ENCODE assay signal across 11 mouse cellular contexts in the genomic region with DNA sequence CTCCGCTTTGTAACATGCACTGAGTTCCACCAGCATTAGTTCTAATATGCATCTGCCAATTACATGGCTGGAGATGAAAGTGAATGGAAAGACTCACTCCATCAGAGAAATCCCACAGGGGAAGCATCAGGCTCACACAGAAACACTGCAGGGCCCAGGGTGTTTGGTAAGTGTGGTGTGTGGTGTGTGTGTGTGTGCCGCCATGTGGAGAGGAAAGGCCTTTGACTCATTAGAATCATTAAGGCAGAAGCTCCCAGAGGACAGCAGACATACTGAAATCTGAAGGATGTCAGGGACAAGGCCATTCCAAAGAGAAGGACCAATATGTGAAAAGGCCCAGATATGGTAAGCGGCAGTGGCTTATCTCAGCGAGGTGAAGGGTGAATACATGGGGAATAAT.
"Had no signal": no experiment of that assay in that cellular context is flagged by ENCODE, and none has a peak within 500 bp of the region (broad histone marks: within the 10 kb centered on the region; RNA-seq: fewer than 3 reads in every experiment).

No protein-coding gene starts in this region.

- H3K4me3 ChIP-seq: kidney, embryonic 15.5 days; limb, embryonic 10.5 days; liver, embryonic 15.5 days had no signal

- H3K36me3 ChIP-seq: limb, embryonic 10.5 days had no signal

- H3K27me3 ChIP-seq: kidney, embryonic 15.5 days; liver, embryonic 15.5 days had no signal

- ATAC-seq: lung, postnatal 0 days had no signal

- H3K4me2 ChIP-seq: kidney, embryonic 15.5 days; liver, embryonic 11.5 days; liver, embryonic 15.5 days had no signal

- DNase-seq: kidney, adult 2 months; kidney, postnatal 25 days; lung, adult 2 months; lung, postnatal 36 days; thymus, postnatal 4 days had no signal

- H3K27ac ChIP-seq: kidney, embryonic 15.5 days; limb, embryonic 10.5 days; liver, embryonic 15.5 days; stomach, postnatal 0 days had no signal

- H3K9ac ChIP-seq: kidney, embryonic 15.5 days; liver, embryonic 15.5 days had no signal

- H3K9me3 ChIP-seq: kidney, embryonic 15.5 days; limb, embryonic 10.5 days; liver, embryonic 15.5 days had no signal
